Mouse (Mus musculus) megakaryocyte progenitor cell, adult 5-6 weeks (primary cell): ENCODE data around the gene Prcp. TPM values are rescaled to one million over a fixed set of nuclear protein-coding genes. Genes with fewer than 3 reads are reported as not detected.

Experiments
- ATAC-seq: replicated peaks from 2 replicates; pipeline ENCODE4 v1.8.0; 2016; ENCODE audit warnings: mild to moderate bottlenecking, moderate TSS enrichment, inconsistent platforms; ENCODE audit not compliant: poor library complexity
- total RNA-seq, 2 experiments: library from RNA; stranded (forward) in 1 of 2; stranded (reverse) in 1 of 2; fragments of 157-497, 149-512 nt in 1 of 2; fragments of 200-1000 nt in 1 of 2; gene quantifications; 2 replicates each; pipeline versions ENCODE4 v1.2.3 to v1.2.4; 2015 to 2017

Gene Prcp
- total RNA-seq, 2 experiments from 2014 or later: 30.8 to 115 TPM

- no peak for ATAC-seq
Observed at GRCm38 (mm10) chr7:92890211-92890610, 15.9 kb downstream of the Prcp start.

- no peak for ATAC-seq
Observed at GRCm38 (mm10) chr7:92890618-92891230, 16.5 kb downstream of the Prcp start.

GRCm38 (mm10) chr7:92893478-92893877, 19.2 kb downstream of the Prcp start:
- peak; percentile 65 for ATAC-seq

GRCm38 (mm10) chr7:92896036-92896435, 21.8 kb downstream of the Prcp start:
- no peak for ATAC-seq

- ATAC-seq: peak; percentile 72
Observed at GRCm38 (mm10) chr7:92897021-92897420, 22.8 kb downstream of the Prcp start.

- peak; percentile 100 for ATAC-seq
Observed at GRCm38 (mm10) chr7:92903360-92904038, 29.2 kb downstream of the Prcp start.

- ATAC-seq: peak; percentile 37; the same call in 1 of the 2 replicates
Observed at GRCm38 (mm10) chr7:92904285-92904684, 30.0 kb downstream of the Prcp start.

GRCm38 (mm10) chr7:92920172-92920856, 46.0 kb downstream of the Prcp start:
- ATAC-seq: no peak

- ATAC-seq: no peak
Observed at GRCm38 (mm10) chr7:92920857-92921172, 46.5 kb downstream of the Prcp start.

GRCm38 (mm10) chr7:92932792-92933191, 58.5 kb downstream of the Prcp start:
- ATAC-seq: peak; percentile 61

- ATAC-seq: peak; percentile 27; the same call in 1 of the 2 replicates
Observed at GRCm38 (mm10) chr7:92933308-92933948, 59.2 kb downstream of the Prcp start.

- no peak for ATAC-seq
Observed at GRCm38 (mm10) chr7:92936747-92937146, 62.5 kb downstream of the Prcp start.

- ATAC-seq: peak; percentile 76
Observed at GRCm38 (mm10) chr7:92937955-92938354, 63.7 kb downstream of the Prcp start.

- no peak for ATAC-seq
Observed at GRCm38 (mm10) chr7:92939776-92940175, 65.5 kb downstream of the Prcp start.

GRCm38 (mm10) chr7:92950775-92951174, 76.5 kb downstream of the Prcp start:
- ATAC-seq: no peak

- no peak for ATAC-seq
Observed at GRCm38 (mm10) chr7:92952210-92952609, 77.9 kb downstream of the Prcp start.

- ATAC-seq: no peak
Observed at GRCm38 (mm10) chr7:92959758-92960157, 85.5 kb downstream of the Prcp start.

- ATAC-seq: peak; percentile 91
Observed at GRCm38 (mm10) chr7:92961876-92962275, 87.6 kb downstream of the Prcp start.

GRCm38 (mm10) chr7:92964754-92965501, 90.7 kb downstream of the Prcp start:
- peak; percentile 77 for ATAC-seq

- peak; percentile 95 for ATAC-seq
Observed at GRCm38 (mm10) chr7:92967381-92968127, 93.3 kb downstream of the Prcp start.
